Mouse (Mus musculus) hindbrain, postnatal 0 days (tissue): ENCODE data around the gene Itga2b. TPM values are rescaled to one million over a fixed set of nuclear protein-coding genes. Genes with fewer than 3 reads are reported as not detected.
"Not testable (repeated sequence)": the region's sequence is repeated elsewhere in the genome, so short reads cannot be mapped to it uniquely, and the experiment has no call there.

Experiments
- ATAC-seq: fragments of 200-750 bp; cut with Nextera tagmentation; 2 replicates; pipeline ENCODE4 v1.8.0; 2017; ENCODE audit warnings: mild to moderate bottlenecking, moderate TSS enrichment, moderate library complexity
- DNase-seq: peaks from one replicate; pipeline ENCODE4 v3.0.0-alpha.2; 2015; ENCODE audit warnings: low spot score
- H3K27ac ChIP-seq: fragments of 300-500 bp; sonication (generic); 2 replicates; pipeline ENCODE4 v1.5.1; 2014; ENCODE audit warnings: mild to moderate bottlenecking
- H3K27me3 ChIP-seq: fragments of 300-500 bp; sonication (generic); 2 replicates; pipeline ENCODE4 v1.6.1; 2014; ENCODE audit warnings: low read length, mixed read lengths; ENCODE audit not compliant: insufficient read depth
- H3K36me3 ChIP-seq: fragments of 300-500 bp; sonication (generic); 2 replicates; pipeline ENCODE4 v1.6.1; 2014; ENCODE audit warnings: low read length, mixed read lengths; ENCODE audit not compliant: insufficient read depth
- H3K4me1 ChIP-seq: fragments of 300-500 bp; sonication (generic); 2 replicates; pipeline ENCODE4 v1.6.1; 2014; ENCODE audit warnings: antibody characterized with exemption, low read length, mixed read lengths; ENCODE audit not compliant: insufficient read depth
- H3K4me2 ChIP-seq: fragments of 300-500 bp; sonication (generic); 2 replicates; pipeline ENCODE4 v1.6.1; 2014; ENCODE audit warnings: low read depth, mild to moderate bottlenecking, low read length, moderate library complexity, mixed read lengths
- H3K4me3 ChIP-seq: fragments of 300-500 bp; sonication (generic); 2 replicates; pipeline ENCODE4 v1.5.1; 2014; ENCODE audit warnings: low read length
- H3K9ac ChIP-seq: fragments of 300-500 bp; sonication (generic); replicated peaks from 2 replicates; pipeline ENCODE4 v1.6.1; 2014; ENCODE audit warnings: mild to moderate bottlenecking, low read length, moderate library complexity, mixed read lengths
- H3K9me3 ChIP-seq: fragments of 300-500 bp; sonication (generic); 2 replicates; pipeline ENCODE4 v1.6.1; 2016; ENCODE audit warnings: low read length, mixed read lengths
- CTCF ChIP-seq: IDR thresholded peaks from 2 replicates; pipeline ENCODE4 v1.5.1; 2016; ENCODE audit warnings: antibody characterized with exemption, control low read depth, low read depth
- WGBS: fragments of 180-500 bp; shearing (Covaris S2); extraction: QIAGEN DNeasy Blood & Tissue Kit; methylation state at CpG from one replicate; pipeline ENCODE4 v1.1.7; 2014; 5-methylcytosine and 5-hydroxymethylcytosine counted together
- polyA plus RNA-seq: library from polyadenylated mRNA; unstranded; fragments of >200 nt; fragmentation: Nextera tagmentation; extraction: Ambion mirVana; gene quantifications from 2 replicates; pipeline ENCODE4 v1.2.1, GENCODE M21; 2015
- total RNA-seq: library from RNA; depleted of rRNA; stranded (reverse); fragments of >200 nt; gene quantifications from 2 replicates; pipeline ENCODE4 v1.2.3, GENCODE M21; 2014

The Itga2b gene
- total and polyA plus RNA-seq, 2 experiments from 2014 or later, result 3.5 to 13.7 TPM

GRCm38 (mm10) chr11:102415034-102415802 is 54.7 kb downstream of the Itga2b start:
- ATAC-seq, result no peak

GRCm38 (mm10) chr11:102413059-102413458 is 56.9 kb downstream of the Itga2b start:
- DNase-seq, result no peak
- no peaks in the 10 kb centered on the region for H3K4me1 ChIP-seq
- H3K9ac ChIP-seq, result no peak overlapping the region
- no peaks in the 10 kb centered on the region for H3K9me3 ChIP-seq
- H3K4me2 ChIP-seq, result no peak overlapping the region
- no peak for TF ChIP-seq CTCF
- WGBS, result 72% methylated on average over 8 of the region's 8 CpGs
- no peaks in the 10 kb centered on the region for H3K36me3 ChIP-seq
- no peak for ATAC-seq
- no peaks in the 10 kb centered on the region for H3K27me3 ChIP-seq
- no peak overlapping the region for H3K4me3 ChIP-seq
- H3K27ac ChIP-seq, result no peak overlapping the region

More at GRCm38 (mm10) chr11:102415034-102415802, 54.7 kb downstream of the Itga2b start:
- no peaks in the 10 kb centered on the region for H3K9me3 ChIP-seq
- no peak for TF ChIP-seq CTCF
- H3K4me1 ChIP-seq, result no peaks in the 10 kb centered on the region
- no peak overlapping the region for H3K9ac ChIP-seq
- no peaks in the 10 kb centered on the region for H3K36me3 ChIP-seq
- no peak overlapping the region for H3K4me3 ChIP-seq
- no peak overlapping the region for H3K4me2 ChIP-seq
- WGBS, result 75% methylated on average over 10 of the region's 10 CpGs
- no peak for DNase-seq
- no peaks in the 10 kb centered on the region for H3K27me3 ChIP-seq
- H3K27ac ChIP-seq, result no peak overlapping the region

GRCm38 (mm10) chr11:102411704-102412103 is 58.2 kb downstream of the Itga2b start:
- Histone ChIP-seq H3K4me3 (no peak overlapping the region), H3K4me1 (peaks cover 6% of the 10 kb centered on the region; the same call in 1 of the 2 replicates), H3K27ac (no peak overlapping the region), H3K9me3 (no peaks in the 10 kb centered on the region), H3K9ac (no peak overlapping the region), H3K36me3 (no peaks in the 10 kb centered on the region), H3K27me3 (no peaks in the 10 kb centered on the region), H3K4me2 (no peak overlapping the region)
- DNase-seq (peak; percentile 95), ATAC-seq (no peak)
- TF ChIP-seq CTCF, result peak; percentile 94
- WGBS, result 5% methylated on average over 11 of the region's 11 CpGs

DNA sequence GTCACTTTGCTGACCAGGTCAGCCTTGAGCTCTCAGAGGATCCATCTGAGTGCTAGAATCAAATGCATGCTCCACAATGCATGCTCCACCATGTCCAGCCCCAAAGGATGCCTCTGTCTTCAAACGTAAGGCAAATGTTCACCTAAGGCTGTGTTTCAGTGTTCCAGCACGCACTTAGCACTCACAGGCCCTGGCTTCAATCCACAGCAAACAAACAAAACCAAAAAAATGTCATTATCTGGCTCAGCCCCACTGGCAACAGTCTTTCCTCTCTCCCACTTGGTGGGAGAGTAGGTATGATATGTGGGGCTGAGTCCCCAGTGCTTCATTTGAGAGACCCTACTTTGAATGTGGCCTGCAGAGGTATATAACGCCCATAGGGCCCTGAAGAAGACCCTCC is 58.9 kb downstream of the Itga2b start:
- ATAC-seq (no peak), DNase-seq (no peak)
- no peak for TF ChIP-seq CTCF
- Histone ChIP-seq H3K4me1 (peaks cover 12% of the 10 kb centered on the region; the same call in 1 of the 2 replicates), H3K4me2 (no peak overlapping the region), H3K4me3 (no peak overlapping the region), H3K27me3 (no peaks in the 10 kb centered on the region), H3K9me3 (no peaks in the 10 kb centered on the region), H3K27ac (no peak overlapping the region), H3K9ac (no peak overlapping the region), H3K36me3 (no peaks in the 10 kb centered on the region)
- WGBS, result 81% methylated on average over 3 of the region's 3 CpGs

DNA sequence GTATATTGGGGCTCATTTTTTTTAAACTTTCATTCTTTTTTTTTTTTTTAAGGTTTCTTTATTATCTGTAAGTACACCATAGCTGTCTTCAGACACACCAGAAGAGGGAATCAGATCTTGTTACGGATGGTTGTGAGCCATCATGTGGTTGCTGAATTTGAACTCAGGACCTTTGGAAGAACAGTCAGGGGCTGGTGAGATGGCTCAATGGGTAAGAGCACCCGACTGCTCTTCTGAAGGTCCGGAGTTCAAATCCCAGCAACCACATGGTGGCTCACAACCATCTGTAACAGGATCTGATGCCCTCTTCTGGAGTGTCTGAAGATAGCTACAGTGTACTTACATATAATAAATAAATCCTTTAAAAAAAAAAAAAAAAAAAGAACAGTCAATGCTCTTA is 59.6 kb downstream of the Itga2b start:
- not testable (repeated sequence) for H3K9me3 ChIP-seq, H3K27ac ChIP-seq, H3K36me3 ChIP-seq, H3K4me2 ChIP-seq, H3K27me3 ChIP-seq, H3K4me3 ChIP-seq, H3K9ac ChIP-seq, DNase-seq, ATAC-seq
- H3K4me1 ChIP-seq, result peaks cover 17% of the 10 kb centered on the region
- WGBS, result 90% methylated on average over 3 of the region's 3 CpGs

DNA sequence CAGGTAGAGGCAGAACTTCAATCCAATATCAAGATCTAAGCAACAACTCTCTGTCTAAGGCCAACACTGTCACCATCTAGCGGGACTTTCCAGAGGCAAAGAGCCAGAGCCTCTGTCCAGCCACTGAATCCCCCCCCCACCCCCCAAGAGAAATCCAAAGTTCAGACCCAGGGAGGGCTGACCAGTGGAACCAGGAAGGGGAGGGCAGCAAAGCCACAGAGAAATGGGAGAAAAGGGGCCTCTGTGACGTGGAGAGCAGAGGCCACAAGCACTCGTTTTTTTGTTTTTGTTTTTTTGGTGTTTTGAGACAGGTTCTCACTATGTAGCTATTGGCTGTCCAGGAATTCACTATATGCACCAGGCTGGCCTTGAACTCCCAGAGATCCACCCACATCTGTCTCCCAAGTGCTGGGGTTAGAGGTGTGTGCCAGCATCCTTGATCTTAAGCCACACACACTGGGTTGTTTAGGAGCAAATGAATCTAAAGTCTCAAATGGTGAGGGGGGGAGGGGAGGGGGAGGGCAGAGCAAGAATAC is 60.1 kb downstream of the Itga2b start:
- Histone ChIP-seq H3K27me3 (no peaks in the 10 kb centered on the region), H3K4me3 (no peak overlapping the region), H3K27ac (no peak overlapping the region), H3K9ac (no peak overlapping the region), H3K4me1 (peaks cover 17% of the 10 kb centered on the region), H3K36me3 (no peaks in the 10 kb centered on the region), H3K4me2 (no peak overlapping the region), H3K9me3 (no peaks in the 10 kb centered on the region)
- ATAC-seq, result no peak
- DNase-seq, result no peak
- 73% methylated on average over 3 of the region's 3 CpGs for WGBS
- no peak for TF ChIP-seq CTCF
